In the genomic region with DNA sequence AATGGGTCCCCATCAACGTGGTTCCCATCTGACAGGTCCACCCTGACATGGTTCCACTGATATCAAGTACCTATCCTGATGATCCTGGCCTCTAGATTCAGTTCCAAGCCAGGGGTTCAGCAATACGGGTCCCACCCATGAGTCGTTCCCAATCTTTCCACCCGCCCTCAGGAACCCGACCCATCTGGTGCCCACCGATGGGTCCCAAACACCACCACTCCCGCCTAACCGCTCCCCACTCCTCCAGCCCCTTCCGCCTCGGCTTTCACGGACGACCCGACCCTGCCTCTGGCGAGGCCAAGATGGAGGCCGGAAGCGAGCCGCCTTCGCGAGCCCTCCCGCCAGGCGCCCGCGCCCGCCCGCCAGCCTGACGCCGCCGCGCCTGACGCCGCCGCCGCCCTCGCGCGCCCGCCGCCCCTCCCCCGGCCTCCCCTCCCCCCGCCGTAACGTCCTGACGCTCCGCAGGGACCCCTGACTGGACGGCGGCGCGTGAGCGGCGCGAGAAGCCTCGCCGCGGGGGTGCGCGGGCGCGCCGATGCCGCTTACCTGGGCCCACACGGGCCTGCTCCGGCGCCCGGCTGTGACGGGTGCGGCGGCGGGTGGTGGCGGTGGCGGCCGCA, we compare ENCODE assay signal across 8 mouse cellular contexts. TPM values are rescaled to one million over a fixed set of nuclear protein-coding genes. Genes with fewer than 3 reads are reported as not detected.
DNase-seq lines count a peak whose midpoint lies in the region; ATAC-seq and TF ChIP-seq lines count a peak whose summit lies in the region.

No protein-coding gene starts in this region.

- TF ChIP-seq EP300 in liver, postnatal 0 days (IDR thresholded peaks at IDR 0.05; ENCODE audit: low read depth): no peak

- WGBS in embryonic facial prominence, embryonic 12.5 days: under 1% methylated on average over 57 of the region's 71 CpGs
- WGBS in heart, embryonic 11.5 days (ENCODE audit: insufficient replicate concordance): 1% methylated on average over 38 of the region's 71 CpGs
- WGBS in liver, postnatal 0 days (ENCODE audit: insufficient replicate concordance): 1% methylated on average over 34 of the region's 71 CpGs
- 1% methylated on average over 48 of the region's 71 CpGs for WGBS in neural tube, embryonic 13.5 days

- TF ChIP-seq CTCF in liver, postnatal 0 days (IDR thresholded peaks at IDR 0.05; ENCODE audit: low read depth): no peak

- peak overlapping the region; percentile 56 for H3K4me3 ChIP-seq in embryonic facial prominence, embryonic 12.5 days
- peak overlapping the region; percentile 70 for H3K4me3 ChIP-seq in heart, embryonic 11.5 days (ENCODE audit: low read depth, low read length)
- H3K4me3 ChIP-seq in liver, postnatal 0 days (ENCODE audit: low read depth, low read length): peak overlapping the region; percentile 77
- H3K4me3 ChIP-seq in neural tube, embryonic 13.5 days: peak overlapping the region; percentile 69

- DNase-seq in A20 (ENCODE audit: low read depth, low spot score): peak; percentile 86
- DNase-seq in adrenal gland, postnatal 14 days: peak; percentile 93
- DNase-seq in kidney, postnatal 25 days: peak; percentile 82 to 93
- DNase-seq in liver, postnatal 0 days: peak; percentile 91
- DNase-seq in telencephalon, adult 2 months (ENCODE audit: low read depth, low spot score): peak; percentile 31

- peak; percentile 75 for ATAC-seq in embryonic facial prominence, embryonic 12.5 days (ENCODE audit: insufficient number of reproducible peaks, insufficient read depth, low FRiP score, low TSS enrichment)
- peak; percentile 86 for ATAC-seq in heart, embryonic 11.5 days (replicated peaks; ENCODE audit: insufficient number of reproducible peaks, low FRiP score, low TSS enrichment)
- ATAC-seq in liver, postnatal 0 days: peak; percentile 84
- ATAC-seq in neural tube, embryonic 13.5 days (ENCODE audit: low read depth): peak; percentile 89

- H3K36me3 ChIP-seq in embryonic facial prominence, embryonic 12.5 days: peaks cover 15% of the 10 kb centered on the region
- 0 out of 2 replicates have a peak, but pooled peaks cover 2% of the 10 kb centered on the region for H3K36me3 ChIP-seq in heart, embryonic 11.5 days (ENCODE audit: control insufficient read depth, insufficient read depth, low read length)
- peaks cover 7% of the 10 kb centered on the region; the same call in 1 of the 2 replicates for H3K36me3 ChIP-seq in liver, postnatal 0 days (replicated peaks; ENCODE audit: insufficient read depth, low read length)
- peaks cover 25% of the 10 kb centered on the region for H3K36me3 ChIP-seq in neural tube, embryonic 13.5 days

- peak overlapping the region; percentile 75 for H3K9ac ChIP-seq in embryonic facial prominence, embryonic 12.5 days
- H3K9ac ChIP-seq in heart, embryonic 11.5 days (ENCODE audit: low read depth, low read length): peak overlapping the region; percentile 89
- H3K9ac ChIP-seq in liver, postnatal 0 days (replicated peaks): peak overlapping the region; percentile 95
- peak overlapping the region; percentile 91 for H3K9ac ChIP-seq in neural tube, embryonic 13.5 days

- peak overlapping the region; percentile 95 for H3K27ac ChIP-seq in embryonic facial prominence, embryonic 12.5 days
- peak overlapping the region; percentile 96 for H3K27ac ChIP-seq in heart, embryonic 11.5 days (ENCODE audit: low read depth, low read length)
- H3K27ac ChIP-seq in liver, postnatal 0 days (ENCODE audit: low read depth): peak overlapping the region; percentile 89
- H3K27ac ChIP-seq in neural tube, embryonic 13.5 days (replicated peaks): peak overlapping the region; percentile 97

- H3K4me2 ChIP-seq in embryonic facial prominence, embryonic 12.5 days (replicated peaks): peak overlapping the region; percentile 62
- peak overlapping the region; percentile 75 for H3K4me2 ChIP-seq in heart, embryonic 11.5 days
- H3K4me2 ChIP-seq in liver, postnatal 0 days (ENCODE audit: low read depth, low read length): peak overlapping the region; percentile 80
- peak overlapping the region; percentile 71 for H3K4me2 ChIP-seq in neural tube, embryonic 13.5 days

- no peaks in the 10 kb centered on the region for H3K27me3 ChIP-seq in embryonic facial prominence, embryonic 12.5 days
- no peaks in the 10 kb centered on the region for H3K27me3 ChIP-seq in heart, embryonic 11.5 days (ENCODE audit: control insufficient read depth, insufficient read depth, low read length)
- H3K27me3 ChIP-seq in liver, postnatal 0 days (ENCODE audit: insufficient read depth, low read length): no peaks in the 10 kb centered on the region
- no peaks in the 10 kb centered on the region for H3K27me3 ChIP-seq in neural tube, embryonic 13.5 days

- H3K4me1 ChIP-seq in embryonic facial prominence, embryonic 12.5 days: peaks cover 17% of the 10 kb centered on the region
- peaks cover 9% of the 10 kb centered on the region; the same call in 1 of the 2 replicates for H3K4me1 ChIP-seq in heart, embryonic 11.5 days (ENCODE audit: control insufficient read depth, insufficient read depth, low read length)
- peaks cover 26% of the 10 kb centered on the region for H3K4me1 ChIP-seq in liver, postnatal 0 days (ENCODE audit: insufficient read depth)
- H3K4me1 ChIP-seq in neural tube, embryonic 13.5 days (replicated peaks): peaks cover 23% of the 10 kb centered on the region

- H3K9me3 ChIP-seq in embryonic facial prominence, embryonic 12.5 days: no peaks in the 10 kb centered on the region
- no peaks in the 10 kb centered on the region for H3K9me3 ChIP-seq in heart, embryonic 11.5 days (replicated peaks; ENCODE audit: control insufficient read depth, low read length)
- H3K9me3 ChIP-seq in liver, postnatal 0 days (ENCODE audit: low read length): no peaks in the 10 kb centered on the region
- no peaks in the 10 kb centered on the region for H3K9me3 ChIP-seq in neural tube, embryonic 13.5 days

RNA-seq across cellular contexts. Expression of a gene that starts 0.4 kb away (rescaled TPM):
- total RNA-seq in adrenal gland, postnatal 14 days (2021): 16.4 and 17.9 TPM in 2 replicates
- polyA plus RNA-seq in embryonic facial prominence, embryonic 12.5 days (2016; fragmentation: Nextera tagmentation; extraction: Ambion mirVana): 19.7 and 20.3 TPM in 2 replicates
- polyA plus RNA-seq in heart, embryonic 11.5 days (2014; fragmentation: Nextera tagmentation; extraction: Ambion mirVana): 9.1 TPM in 2 replicates
- polyA plus RNA-seq in liver, postnatal 0 days (2015; fragmentation: Nextera tagmentation; extraction: Ambion mirVana): 4.3 and 4.9 TPM in 2 replicates
- 15.1 and 15.4 TPM in 2 replicates for polyA plus RNA-seq in neural tube, embryonic 13.5 days (2015; fragmentation: Nextera tagmentation; extraction: Ambion mirVana)

RNA-seq across cellular contexts. Expression of a gene that starts 26.9 kb away (rescaled TPM):
- 10.6 and 19.4 TPM in 2 replicates for total RNA-seq in adrenal gland, postnatal 14 days (2021)
- 57.3 and 91.3 TPM in 2 replicates for polyA plus RNA-seq in embryonic facial prominence, embryonic 12.5 days (2016; fragmentation: Nextera tagmentation; extraction: Ambion mirVana)
- polyA plus RNA-seq in heart, embryonic 11.5 days (2014; fragmentation: Nextera tagmentation; extraction: Ambion mirVana): 0.52 and 0.83 TPM in 2 replicates
- polyA plus RNA-seq in liver, postnatal 0 days (2015; fragmentation: Nextera tagmentation; extraction: Ambion mirVana): 0.19 TPM in 1 of 2 replicates, not detected in the other
- 1,090 and 1,260 TPM in 2 replicates for polyA plus RNA-seq in neural tube, embryonic 13.5 days (2015; fragmentation: Nextera tagmentation; extraction: Ambion mirVana)

RNA-seq across cellular contexts. Expression of a gene that starts 32.1 kb away (rescaled TPM):
- 37.6 and 38.6 TPM in 2 replicates for total RNA-seq in adrenal gland, postnatal 14 days (2021)
- polyA plus RNA-seq in embryonic facial prominence, embryonic 12.5 days (2016; fragmentation: Nextera tagmentation; extraction: Ambion mirVana): 54.0 and 62.4 TPM in 2 replicates
- polyA plus RNA-seq in heart, embryonic 11.5 days (2014; fragmentation: Nextera tagmentation; extraction: Ambion mirVana): 33.3 and 34.8 TPM in 2 replicates
- 8.5 and 9.9 TPM in 2 replicates for polyA plus RNA-seq in liver, postnatal 0 days (2015; fragmentation: Nextera tagmentation; extraction: Ambion mirVana)
- polyA plus RNA-seq in neural tube, embryonic 13.5 days (2015; fragmentation: Nextera tagmentation; extraction: Ambion mirVana): 28.8 and 30.1 TPM in 2 replicates

RNA-seq across cellular contexts. Expression of a gene that starts 45.6 kb away (rescaled TPM):
- 19.2 and 23.9 TPM in 2 replicates for total RNA-seq in adrenal gland, postnatal 14 days (2021)
- polyA plus RNA-seq in embryonic facial prominence, embryonic 12.5 days (2016; fragmentation: Nextera tagmentation; extraction: Ambion mirVana): 1.0 and 1.3 TPM in 2 replicates
- 1.2 and 1.3 TPM in 2 replicates for polyA plus RNA-seq in heart, embryonic 11.5 days (2014; fragmentation: Nextera tagmentation; extraction: Ambion mirVana)
- polyA plus RNA-seq in liver, postnatal 0 days (2015; fragmentation: Nextera tagmentation; extraction: Ambion mirVana): 3.9 and 4.2 TPM in 2 replicates
- polyA plus RNA-seq in neural tube, embryonic 13.5 days (2015; fragmentation: Nextera tagmentation; extraction: Ambion mirVana): 0.22 and 0.32 TPM in 2 replicates

Comparison
In these comparisons a context has a peak if more than half of its experiments do, and no peak if none do; other contexts are left out.
1. Peak in every context shown above with its lines: DNase-seq, ATAC-seq, H3K4me3 ChIP-seq and H3K27ac ChIP-seq.
2. DNase-seq: peak in every context shown above with its lines; median percentile 93 in adrenal gland, postnatal 14 days; 91 in liver, postnatal 0 days; 88 in kidney, postnatal 25 days; 86 in A20; 31 in telencephalon, adult 2 months.
3. RNA of a gene that starts 26.9 kb away (polyA plus RNA-seq): 1,090 to 1,260 TPM in neural tube, embryonic 13.5 days and 57.3 to 91.3 TPM in embryonic facial prominence, embryonic 12.5 days; 0.52 to 0.83 TPM in heart, embryonic 11.5 days and 0.19 TPM in liver, postnatal 0 days; every median in the first group is over 10 times any median in the second.